Mouse (Mus musculus) liver, adult 2 months (tissue): ENCODE results near the gene Lrrc45. TPM values are rescaled to one million over a fixed set of nuclear protein-coding genes. Genes with fewer than 3 reads are reported as not detected.
A peak's percentile ranks its signal among the peaks of the same experiment; 100 is the strongest.
"Not testable (repeated sequence)": the region's sequence is repeated elsewhere in the genome, so short reads cannot be mapped to it uniquely, and the experiment has no call there.

Experiments
- DNase-seq: peaks from one replicate; pipeline ENCODE4 v3.0.0-alpha.2; 2011; ENCODE audit warnings: low read depth, low spot score; ENCODE audit errors: extremely low read depth
- H3K27ac ChIP-seq: fragments of 200-500 bp; replicated peaks from 2 replicates; pipeline ENCODE4 v1.5.1; 2012; ENCODE audit warnings: low read depth, mild to moderate bottlenecking, control low read depth, inconsistent platforms, low read length; ENCODE audit not compliant: insufficient read depth
- H3K27me3 ChIP-seq: fragments of 200-500 bp; 2 replicates; pipeline ENCODE4 v1.6.1; 2012; ENCODE audit warnings: mild to moderate bottlenecking, moderate library complexity, low read length, inconsistent platforms; ENCODE audit not compliant: control insufficient read depth, insufficient read depth
- H3K36me3 ChIP-seq: fragments of 200-500 bp; 2 replicates; pipeline ENCODE4 v1.6.1; 2012; ENCODE audit warnings: low read length, inconsistent platforms; ENCODE audit not compliant: control insufficient read depth, insufficient read depth
- H3K4me1 ChIP-seq: fragments of 200-500 bp; 2 replicates; pipeline ENCODE4 v1.6.1; 2011; ENCODE audit warnings: low read length; ENCODE audit not compliant: control insufficient read depth, insufficient read depth
- H3K4me3 ChIP-seq: fragments of 200-500 bp; 2 replicates; pipeline ENCODE4 v1.5.1; 2011; ENCODE audit warnings: low read depth, mild to moderate bottlenecking, control low read depth, low read length, moderate library complexity; ENCODE audit not compliant: insufficient read depth
- H3K79me2 ChIP-seq: fragments of 200-500 bp; 2 replicates; pipeline ENCODE4 v1.6.1; 2012; ENCODE audit warnings: inconsistent platforms, mild to moderate bottlenecking, low read length, moderate library complexity; ENCODE audit not compliant: control insufficient read depth, insufficient read depth
- H3K9ac ChIP-seq: fragments of 200-500 bp; 2 replicates; pipeline ENCODE4 v1.6.1; 2012; ENCODE audit warnings: low read depth, mild to moderate bottlenecking, control low read depth, inconsistent platforms, low read length
- CTCF ChIP-seq: fragments of 200-500 bp; IDR thresholded peaks from 2 replicates; pipeline ENCODE4 v1.5.1; 2011; ENCODE audit warnings: low read depth, low read length, control low read depth
- POLR2A ChIP-seq: fragments of 200-500 bp; IDR thresholded peaks from 2 replicates; pipeline ENCODE4 v1.6.1; 2011; ENCODE audit warnings: low read length, control low read depth; ENCODE audit not compliant: insufficient read depth; ENCODE audit errors: extremely low read depth
- WGBS: fragments of 180-500 bp; shearing (Covaris S2); methylation state at CpG from one replicate; pipeline ENCODE4 v1.1.7; 2018; 5-methylcytosine and 5-hydroxymethylcytosine counted together
- polyA plus RNA-seq: library from polyadenylated mRNA; depleted of rRNA; stranded (reverse); fragments of >200 nt; gene quantifications from 2 replicates; pipeline ENCODE4 v1.2.3, GENCODE M21; 2012
- total RNA-seq: library from RNA; depleted of rRNA; stranded (reverse); fragments of >200 nt; gene quantifications from 2 replicates; pipeline ENCODE4 v1.2.3, GENCODE M21; 2014

Gene Lrrc45
- total and polyA plus RNA-seq, 2 experiments: 5.1 to 9.8 TPM

- no peaks in the 10 kb centered on the region for H3K27me3 ChIP-seq
- TF ChIP-seq CTCF (no peak), POLR2A (no peak)
- no peak overlapping the region for H3K9ac ChIP-seq
- no peaks in the 10 kb centered on the region for H3K36me3 ChIP-seq
- WGBS: 79% methylated on average over 4 of the region's 4 CpGs
- no peaks in the 10 kb centered on the region for H3K4me1 ChIP-seq
- no peak overlapping the region for H3K4me3 ChIP-seq
- no peak overlapping the region for H3K27ac ChIP-seq
- DNase-seq: no peak
- H3K79me2 ChIP-seq: no peaks in the 10 kb centered on the region
Measured at GRCm38 (mm10) chr11:120747974-120748373, 34.2 kb downstream of the Lrrc45 start.

- Histone ChIP-seq H3K9ac (no peak overlapping the region), H3K27me3 (no peaks in the 10 kb centered on the region), H3K79me2 (no peaks in the 10 kb centered on the region), H3K4me1 (no peaks in the 10 kb centered on the region), H3K27ac (no peak overlapping the region), H3K36me3 (no peaks in the 10 kb centered on the region), H3K4me3 (no peak overlapping the region)
- peak; percentile 41 for DNase-seq
- 60% methylated on average over 8 of the region's 8 CpGs for whole genome bisulfite sequencing
- no peak for TF ChIP-seq POLR2A
- peak; percentile 79 for TF ChIP-seq CTCF
Measured at GRCm38 (mm10) chr11:120749430-120749829, 35.7 kb downstream of the Lrrc45 start.

GRCm38 (mm10) chr11:120751606-120752005 lies 37.9 kb downstream of the Lrrc45 start:
- no peaks in the 10 kb centered on the region for H3K79me2 ChIP-seq
- H3K27ac ChIP-seq: no peak overlapping the region
- H3K9ac ChIP-seq: no peak overlapping the region
- TF ChIP-seq CTCF (no peak), POLR2A (no peak)
- 82% methylated on average over 4 of the region's 4 CpGs for WGBS
- H3K27me3 ChIP-seq: no peaks in the 10 kb centered on the region
- H3K4me1 ChIP-seq: no peaks in the 10 kb centered on the region
- no peak for DNase-seq
- no peak overlapping the region for H3K4me3 ChIP-seq
- no peaks in the 10 kb centered on the region for H3K36me3 ChIP-seq

- Histone ChIP-seq H3K27me3 (no peaks in the 10 kb centered on the region), H3K79me2 (no peaks in the 10 kb centered on the region), H3K9ac (no peak overlapping the region), H3K4me1 (no peaks in the 10 kb centered on the region), H3K27ac (no peak overlapping the region), H3K36me3 (no peaks in the 10 kb centered on the region), H3K4me3 (no peak overlapping the region)
- WGBS: 91% methylated on average over 9 of the region's 9 CpGs
- no peak for TF ChIP-seq POLR2A
- TF ChIP-seq CTCF: no peak
- no peak for DNase-seq
Measured at GRCm38 (mm10) chr11:120760236-120760635, 46.5 kb downstream of the Lrrc45 start.

GRCm38 (mm10) chr11:120761811-120762671 lies 48.3 kb downstream of the Lrrc45 start:
- Histone ChIP-seq H3K27me3 (no peaks in the 10 kb centered on the region), H3K4me1 (no peaks in the 10 kb centered on the region), H3K27ac (no peak overlapping the region), H3K4me3 (no peak overlapping the region), H3K36me3 (no peaks in the 10 kb centered on the region), H3K79me2 (no peaks in the 10 kb centered on the region), H3K9ac (no peak overlapping the region)
- no peak for DNase-seq
- WGBS: 78% methylated on average over 14 of the region's 14 CpGs
- no peak for TF ChIP-seq CTCF
- TF ChIP-seq POLR2A: no peak

- H3K27me3 ChIP-seq, H3K4me3 ChIP-seq, DNase-seq, H3K4me1 ChIP-seq, H3K27ac ChIP-seq, H3K9ac ChIP-seq, H3K79me2 ChIP-seq, H3K36me3 ChIP-seq: not testable (repeated sequence)
- WGBS: 31% methylated on average over 14 of the region's 14 CpGs
Measured at GRCm38 (mm10) chr11:120762672-120763041, 48.9 kb downstream of the Lrrc45 start, which contains the start of gene Hmga1b. Gene Hmga1b (plus strand): TSS chr11:120762794.

GRCm38 (mm10) chr11:120763121-120763999 lies 49.6 kb downstream of the Lrrc45 start:
- WGBS: 37% methylated on average over 11 of the region's 23 CpGs

GRCm38 (mm10) chr11:120767023-120767422 lies 53.3 kb downstream of the Lrrc45 start:
- not testable (repeated sequence) for H3K4me1 ChIP-seq, H3K27me3 ChIP-seq, H3K9ac ChIP-seq, H3K4me3 ChIP-seq, DNase-seq, H3K79me2 ChIP-seq, H3K27ac ChIP-seq, H3K36me3 ChIP-seq
- WGBS: 58% methylated on average over 3 of the region's 7 CpGs

More at GRCm38 (mm10) chr11:120763121-120763999, 49.6 kb downstream of the Lrrc45 start:
- H3K27ac ChIP-seq, H3K36me3 ChIP-seq, H3K27me3 ChIP-seq, H3K4me1 ChIP-seq, H3K9ac ChIP-seq, H3K79me2 ChIP-seq, H3K4me3 ChIP-seq, DNase-seq: not testable (repeated sequence)
